In the genomic region with DNA sequence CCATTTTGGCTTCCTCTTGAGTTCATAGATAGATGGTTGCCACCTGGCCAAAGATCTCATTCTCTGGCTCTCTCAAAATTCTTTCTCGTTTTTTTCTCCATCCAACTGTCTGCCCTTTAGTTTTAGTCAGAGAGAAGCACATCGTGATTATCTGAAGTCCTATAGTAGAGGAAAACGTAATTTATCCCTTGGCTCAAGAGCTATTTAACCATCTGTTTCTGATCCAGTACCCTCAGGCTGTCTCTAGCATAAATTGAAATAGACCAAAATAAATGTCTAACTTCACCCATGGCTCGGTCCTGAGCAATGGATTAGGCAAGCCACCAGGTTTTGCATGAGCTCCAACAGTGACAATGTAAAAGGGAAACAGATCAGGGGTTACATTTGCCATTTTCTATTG, we compare ENCODE assay signal across 18 mouse cellular contexts.
DNase-seq lines count a peak whose midpoint lies in the region; ATAC-seq lines count a peak whose summit lies in the region.
"Had no signal": no experiment of that assay in that cellular context is flagged by ENCODE, and none has a peak within 500 bp of the region (broad histone marks: within the 10 kb centered on the region; RNA-seq: fewer than 3 reads in every experiment).

No protein-coding gene starts in this region.

- H3K27me3 ChIP-seq in hindbrain, embryonic 16.5 days (replicated peaks; ENCODE audit: control insufficient read depth, insufficient read depth, low read length), result no peaks in the 10 kb centered on the region
- H3K27me3 ChIP-seq in hindbrain, embryonic 14.5 days (ENCODE audit: control insufficient read depth, insufficient read depth, low read length), result no peaks in the 10 kb centered on the region
- H3K27me3 ChIP-seq: forebrain, embryonic 15.5 days; heart, embryonic 12.5 days; intestine, embryonic 15.5 days had no signal

- H3K4me3 ChIP-seq in hindbrain, embryonic 16.5 days (ENCODE audit: low read length), result no peak overlapping the region
- no peak overlapping the region for H3K4me3 ChIP-seq in hindbrain, embryonic 14.5 days (replicated peaks; ENCODE audit: low read length)
- H3K4me3 ChIP-seq: embryonic facial prominence, embryonic 10.5 days; forebrain, embryonic 15.5 days; heart, embryonic 12.5 days; hindbrain, embryonic 10.5 days; intestine, embryonic 15.5 days had no signal

- H3K4me1 ChIP-seq in hindbrain, embryonic 16.5 days (ENCODE audit: control insufficient read depth, insufficient read depth, low read depth, low read length), result no peaks in the 10 kb centered on the region
- no peaks in the 10 kb centered on the region for H3K4me1 ChIP-seq in hindbrain, embryonic 14.5 days (replicated peaks; ENCODE audit: control insufficient read depth, insufficient read depth, low read length)
- H3K4me1 ChIP-seq: embryonic facial prominence, embryonic 10.5 days; forebrain, embryonic 15.5 days; heart, embryonic 12.5 days; hindbrain, embryonic 10.5 days; intestine, embryonic 15.5 days had no signal

- H3K9ac ChIP-seq in hindbrain, embryonic 16.5 days (ENCODE audit: low read depth, low read length), result no peak overlapping the region
- H3K9ac ChIP-seq in hindbrain, embryonic 14.5 days, result no peak overlapping the region
- H3K9ac ChIP-seq: forebrain, embryonic 15.5 days; heart, embryonic 12.5 days; intestine, embryonic 15.5 days had no signal

- no peak for DNase-seq in cerebellum, postnatal 4 days (ENCODE audit: low spot score in 2 of 2)
- DNase-seq in hindbrain, embryonic 14.5 days (ENCODE audit: low spot score), result no peak
- peak; percentile 34 for DNase-seq in cerebellum, adult 8-10 months
- DNase-seq in cerebellum, postnatal 14 days, result peak; percentile 20 to 52
- DNase-seq in right cerebral cortex, postnatal 10 days (ENCODE audit: low spot score in 2 of 2), result no peak
- DNase-seq: adrenal gland, adult 8-10 months; B cell, adult 2 months; gastrocnemius, postnatal 14 days; kidney, adult 18-20 months had no signal

- H3K9me3 ChIP-seq in hindbrain, embryonic 16.5 days (ENCODE audit: control insufficient read depth, low read length), result no peaks in the 10 kb centered on the region
- H3K9me3 ChIP-seq in hindbrain, embryonic 14.5 days (ENCODE audit: control insufficient read depth, low read length), result no peaks in the 10 kb centered on the region
- H3K9me3 ChIP-seq: embryonic facial prominence, embryonic 10.5 days; forebrain, embryonic 15.5 days; heart, embryonic 12.5 days; hindbrain, embryonic 10.5 days; intestine, embryonic 15.5 days had no signal

- H3K4me2 ChIP-seq in hindbrain, embryonic 16.5 days (ENCODE audit: low read length), result no peak overlapping the region
- no peak overlapping the region for H3K4me2 ChIP-seq in hindbrain, embryonic 14.5 days (replicated peaks)
- H3K4me2 ChIP-seq: forebrain, embryonic 15.5 days; heart, embryonic 12.5 days; intestine, embryonic 15.5 days had no signal

- 73% methylated on average over 4 of the region's 4 CpGs for WGBS in hindbrain, embryonic 16.5 days
- WGBS in hindbrain, embryonic 14.5 days, result 76% methylated on average over 4 of the region's 4 CpGs

- H3K36me3 ChIP-seq in hindbrain, embryonic 16.5 days (ENCODE audit: control insufficient read depth, insufficient read depth, low read length), result no peaks in the 10 kb centered on the region
- H3K36me3 ChIP-seq in hindbrain, embryonic 14.5 days (replicated peaks; ENCODE audit: control insufficient read depth, insufficient read depth), result no peaks in the 10 kb centered on the region
- H3K36me3 ChIP-seq: embryonic facial prominence, embryonic 10.5 days; forebrain, embryonic 15.5 days; G1E; heart, embryonic 12.5 days; hindbrain, embryonic 10.5 days; intestine, embryonic 15.5 days had no signal

- H3K27ac ChIP-seq in hindbrain, embryonic 16.5 days (ENCODE audit: low read depth, low read length), result no peak overlapping the region
- no peak overlapping the region for H3K27ac ChIP-seq in hindbrain, embryonic 14.5 days
- H3K27ac ChIP-seq: embryonic facial prominence, embryonic 10.5 days; forebrain, embryonic 15.5 days; hindbrain, embryonic 10.5 days; intestine, embryonic 15.5 days had no signal

- peak; percentile 87 for ATAC-seq in cerebellum, adult (ENCODE audit: insufficient number of reproducible peaks, low FRiP score, low TSS enrichment)
- ATAC-seq in hindbrain, embryonic 16.5 days, result peak; percentile 30; the same call in 1 of the 2 replicates
- no peak for ATAC-seq in hindbrain, embryonic 14.5 days (ENCODE audit: low FRiP score)
- ATAC-seq: CD4-positive, CD25-positive, alpha-beta regulatory T cell, adult 4 months; forebrain, embryonic 15.5 days; intestine, embryonic 15.5 days had no signal

Comparison
In these comparisons a context has a peak if more than half of its experiments do, and no peak if none do; other contexts are left out.
1. DNase-seq: peak in cerebellum, adult 8-10 months (single experiment) and cerebellum, postnatal 14 days (2 of 2); none in cerebellum, postnatal 4 days (0 of 2), hindbrain, embryonic 14.5 days (single experiment) and right cerebral cortex, postnatal 10 days (0 of 2).